Mouse (Mus musculus) intestine, embryonic 14.5 days (tissue): ENCODE results near the gene Nos1ap. TPM values are rescaled to one million over a fixed set of nuclear protein-coding genes. Genes with fewer than 3 reads are reported as not detected.

Experiments
- ATAC-seq: fragments of 200-750 bp; cut with Nextera tagmentation; replicated peaks from 2 replicates; pipeline ENCODE4 v1.8.0; 2017; ENCODE audit warnings: low read depth, moderate number of reproducible peaks, moderate TSS enrichment, moderate library complexity; ENCODE audit not compliant: low FRiP score, low TSS enrichment
- DNase-seq: peaks from one replicate; pipeline ENCODE4 v3.0.0-alpha.2; 2018; ENCODE audit warnings: low spot score
- H3K27ac ChIP-seq: fragments of 300-500 bp; sonication (generic); 2 replicates; pipeline ENCODE4 v1.5.1; 2014; ENCODE audit warnings: low read depth, mild to moderate bottlenecking, control low read depth
- H3K27me3 ChIP-seq: fragments of 300-500 bp; sonication (generic); replicated peaks from 2 replicates; pipeline ENCODE4 v1.6.1; 2014; ENCODE audit warnings: low read length, control low read depth; ENCODE audit not compliant: control insufficient read depth, insufficient read depth
- H3K36me3 ChIP-seq: fragments of 300-500 bp; sonication (generic); 2 replicates; pipeline ENCODE4 v1.6.1; 2014; ENCODE audit warnings: low read length, control low read depth; ENCODE audit not compliant: control insufficient read depth, insufficient read depth
- H3K4me1 ChIP-seq: fragments of 300-500 bp; sonication (generic); replicated peaks from 2 replicates; pipeline ENCODE4 v1.6.1; 2014; ENCODE audit warnings: low read length, control low read depth, mixed read lengths; ENCODE audit not compliant: control insufficient read depth, insufficient read depth
- H3K4me2 ChIP-seq: fragments of 300-500 bp; sonication (generic); 2 replicates; pipeline ENCODE4 v1.6.1; 2014; ENCODE audit warnings: low read length
- H3K4me3 ChIP-seq: fragments of 300-500 bp; sonication (generic); 2 replicates; pipeline ENCODE4 v1.5.1; 2014; ENCODE audit warnings: low read depth, low read length, control low read depth, mixed read lengths
- H3K9ac ChIP-seq: fragments of 300-500 bp; sonication (generic); 2 replicates; pipeline ENCODE4 v1.6.1; 2014; ENCODE audit warnings: mild to moderate bottlenecking, low read length
- H3K9me3 ChIP-seq: fragments of 300-500 bp; sonication (generic); 2 replicates; pipeline ENCODE4 v1.6.1; 2016; ENCODE audit warnings: low read length, control low read depth; ENCODE audit not compliant: control insufficient read depth
- WGBS: fragments of 180-500 bp; shearing (Covaris S2); extraction: QIAGEN DNeasy Blood & Tissue Kit; methylation state at CpG from one replicate; pipeline ENCODE4 v1.1.7; 2014; 5-methylcytosine and 5-hydroxymethylcytosine counted together
- polyA plus RNA-seq: library from polyadenylated mRNA; unstranded; fragments of >200 nt; fragmentation: Nextera tagmentation; extraction: Ambion mirVana; gene quantifications from 2 replicates; pipeline ENCODE4 v1.2.1, GENCODE M21; 2014

Nos1ap gene
- polyA plus RNA-seq, 1 experiment from 2014 or later = 12.1 TPM

- Histone ChIP-seq H3K4me1 (peaks cover 9% of the 10 kb centered on the region; the same call in 1 of the 2 replicates), H3K9me3 (no peaks in the 10 kb centered on the region), H3K4me3 (no peak overlapping the region), H3K36me3 (no peaks in the 10 kb centered on the region), H3K9ac (no peak overlapping the region), H3K27ac (no peak overlapping the region), H3K4me2 (no peak overlapping the region), H3K27me3 (no peaks in the 10 kb centered on the region)
- 74% methylated on average over 8 of the region's 8 CpGs for WGBS
- no peak for DNase-seq
- ATAC-seq = no peak
Observed at GRCm38 (mm10) chr1:170410402-170411191, 179.1 kb downstream of the Nos1ap start.

GRCm38 (mm10) chr1:170409091-170409490 is 180.6 kb downstream of the Nos1ap start:
- Histone ChIP-seq H3K9me3 (no peaks in the 10 kb centered on the region), H3K27ac (no peak overlapping the region), H3K4me3 (no peak overlapping the region), H3K4me2 (no peak overlapping the region), H3K27me3 (no peaks in the 10 kb centered on the region), H3K9ac (no peak overlapping the region), H3K36me3 (no peaks in the 10 kb centered on the region), H3K4me1 (peaks cover 14% of the 10 kb centered on the region)
- WGBS = 27% methylated on average over 4 of the region's 4 CpGs
- DNase-seq (no peak), ATAC-seq (no peak)

GRCm38 (mm10) chr1:170406921-170407320 is 182.7 kb downstream of the Nos1ap start:
- Histone ChIP-seq H3K9ac (no peak overlapping the region), H3K4me1 (peaks cover 29% of the 10 kb centered on the region), H3K27me3 (no peaks in the 10 kb centered on the region), H3K36me3 (no peaks in the 10 kb centered on the region), H3K4me3 (no peak overlapping the region), H3K27ac (no peak overlapping the region), H3K4me2 (no peak overlapping the region), H3K9me3 (no peaks in the 10 kb centered on the region)
- no peak for ATAC-seq
- no peak for DNase-seq
- 86% methylated on average over 8 of the region's 8 CpGs for WGBS

GRCm38 (mm10) chr1:170405152-170405551 is 184.5 kb downstream of the Nos1ap start:
- no peaks in the 10 kb centered on the region for H3K9me3 ChIP-seq
- no peaks in the 10 kb centered on the region for H3K36me3 ChIP-seq
- no peak overlapping the region for H3K27ac ChIP-seq
- peaks cover 34% of the 10 kb centered on the region for H3K4me1 ChIP-seq
- DNase-seq = no peak
- no peak overlapping the region for H3K9ac ChIP-seq
- WGBS = 81% methylated on average over 2 of the region's 2 CpGs
- no peak overlapping the region for H3K4me3 ChIP-seq
- no peak overlapping the region for H3K4me2 ChIP-seq
- no peak for ATAC-seq
- no peaks in the 10 kb centered on the region for H3K27me3 ChIP-seq

GRCm38 (mm10) chr1:170402682-170403081 is 187.0 kb downstream of the Nos1ap start:
- ATAC-seq (no peak), DNase-seq (no peak)
- no peaks in the 10 kb centered on the region for H3K36me3 ChIP-seq
- no peaks in the 10 kb centered on the region for H3K27me3 ChIP-seq
- H3K9me3 ChIP-seq = no peaks in the 10 kb centered on the region
- H3K27ac ChIP-seq = no peak overlapping the region
- no peak overlapping the region for H3K4me2 ChIP-seq
- H3K4me3 ChIP-seq = no peak overlapping the region
- WGBS = 43% methylated on average over 4 of the region's 4 CpGs
- H3K4me1 ChIP-seq = peaks cover 25% of the 10 kb centered on the region
- H3K9ac ChIP-seq = no peak overlapping the region

- peaks cover 18% of the 10 kb centered on the region for H3K4me1 ChIP-seq
- DNase-seq (no peak), ATAC-seq (no peak)
- 95% methylated on average over 4 of the region's 4 CpGs for WGBS
- H3K9me3 ChIP-seq = no peaks in the 10 kb centered on the region
- H3K27ac ChIP-seq = no peak overlapping the region
- H3K27me3 ChIP-seq = no peaks in the 10 kb centered on the region
- H3K36me3 ChIP-seq = no peaks in the 10 kb centered on the region
- no peak overlapping the region for H3K9ac ChIP-seq
- no peak overlapping the region for H3K4me2 ChIP-seq
- no peak overlapping the region for H3K4me3 ChIP-seq
Observed at GRCm38 (mm10) chr1:170398866-170399265, 190.8 kb downstream of the Nos1ap start.

- WGBS = 76% methylated on average over 2 of the region's 2 CpGs
- no peaks in the 10 kb centered on the region for H3K9me3 ChIP-seq
- ATAC-seq = no peak
Observed at GRCm38 (mm10) chr1:170395101-170395500, 194.6 kb downstream of the Nos1ap start.

GRCm38 (mm10) chr1:170394641-170395040 is 195.0 kb downstream of the Nos1ap start:
- DNase-seq (no peak), ATAC-seq (no peak)
- no peak overlapping the region for H3K4me3 ChIP-seq
- H3K9ac ChIP-seq = no peak overlapping the region
- 48% methylated on average over 1 of the region's 1 CpGs for WGBS
- H3K27ac ChIP-seq = no peak overlapping the region
- no peaks in the 10 kb centered on the region for H3K9me3 ChIP-seq
- no peak overlapping the region for H3K4me2 ChIP-seq
- no peaks in the 10 kb centered on the region for H3K27me3 ChIP-seq
- H3K36me3 ChIP-seq = no peaks in the 10 kb centered on the region
- H3K4me1 ChIP-seq = 0 out of 2 replicates have a peak, but pooled peaks cover 6% of the 10 kb centered on the region

More at GRCm38 (mm10) chr1:170395101-170395500, 194.6 kb downstream of the Nos1ap start:
- no peak for DNase-seq
- H3K27ac ChIP-seq = no peak overlapping the region
- H3K27me3 ChIP-seq = no peaks in the 10 kb centered on the region
- no peak overlapping the region for H3K4me3 ChIP-seq
- H3K4me2 ChIP-seq = no peak overlapping the region
- 0 out of 2 replicates have a peak, but pooled peaks cover 6% of the 10 kb centered on the region for H3K4me1 ChIP-seq
- H3K9ac ChIP-seq = no peak overlapping the region
- H3K36me3 ChIP-seq = no peaks in the 10 kb centered on the region
